Mouse (Mus musculus): ENCODE measurements around the gene Ssc5d.

Gene Ssc5d

DNA sequence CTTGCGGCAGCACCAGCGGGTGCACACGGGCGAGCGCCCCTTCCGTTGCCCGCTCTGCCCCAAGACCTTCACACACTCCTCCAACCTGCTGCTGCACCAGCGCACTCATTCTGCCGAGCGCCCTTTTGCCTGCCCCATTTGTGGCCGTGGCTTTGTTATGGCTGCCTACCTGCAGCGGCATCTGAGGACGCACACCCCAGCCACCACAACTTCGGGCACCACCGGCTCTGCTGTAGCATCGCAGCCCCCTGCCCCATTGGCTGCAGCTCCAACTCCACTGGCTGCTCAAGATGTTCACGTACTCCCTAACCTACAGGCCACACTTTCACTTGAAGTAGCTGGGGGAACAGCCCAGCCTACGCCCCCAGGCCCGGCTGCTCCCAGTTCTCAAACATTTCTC, 5.1 kb upstream of the Ssc5d start:
- no peak for DNase-seq

DNA sequence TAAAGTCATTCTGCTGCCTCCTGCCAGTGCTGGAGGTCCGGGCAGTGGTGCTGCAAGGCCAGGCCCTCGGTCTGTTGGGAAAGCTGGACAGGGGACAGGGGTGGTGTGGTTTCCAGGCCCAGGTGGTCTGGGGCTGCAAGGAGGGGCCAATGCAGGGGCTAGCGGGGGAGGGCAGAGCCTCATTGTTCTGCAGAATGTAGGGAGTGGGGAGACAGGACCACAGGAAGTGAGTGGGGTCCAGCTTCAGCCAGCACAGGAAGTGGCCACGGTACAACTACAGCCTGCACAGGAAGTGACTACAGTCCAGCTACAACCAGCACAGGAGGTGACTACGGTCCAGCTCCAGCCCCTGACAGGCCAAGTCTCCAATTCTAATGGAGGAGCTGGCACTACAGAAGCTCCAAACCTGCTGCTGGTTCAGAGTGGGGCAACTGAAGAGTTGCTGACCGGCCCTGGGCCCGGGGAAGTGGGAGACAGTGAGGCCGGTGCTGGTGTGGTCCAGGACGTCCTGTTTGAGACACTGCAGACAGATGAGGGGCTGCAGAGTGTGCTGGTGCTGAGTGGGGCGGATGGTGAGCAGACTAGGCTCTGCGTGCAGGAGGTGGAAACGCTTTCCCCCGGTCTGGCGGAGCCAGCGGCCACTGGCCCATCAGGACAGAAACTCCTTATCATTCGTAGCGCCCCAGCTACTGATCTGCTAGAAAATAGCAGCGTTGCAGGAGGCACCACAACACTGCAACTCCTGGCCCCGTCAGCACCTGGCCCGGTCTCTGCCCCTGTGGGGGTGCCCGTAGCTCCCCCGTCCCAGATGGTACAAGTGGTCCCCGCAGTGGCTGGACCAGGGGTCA, 4.4 kb upstream of the Ssc5d start:
- DNase-seq: no peak

DNA sequence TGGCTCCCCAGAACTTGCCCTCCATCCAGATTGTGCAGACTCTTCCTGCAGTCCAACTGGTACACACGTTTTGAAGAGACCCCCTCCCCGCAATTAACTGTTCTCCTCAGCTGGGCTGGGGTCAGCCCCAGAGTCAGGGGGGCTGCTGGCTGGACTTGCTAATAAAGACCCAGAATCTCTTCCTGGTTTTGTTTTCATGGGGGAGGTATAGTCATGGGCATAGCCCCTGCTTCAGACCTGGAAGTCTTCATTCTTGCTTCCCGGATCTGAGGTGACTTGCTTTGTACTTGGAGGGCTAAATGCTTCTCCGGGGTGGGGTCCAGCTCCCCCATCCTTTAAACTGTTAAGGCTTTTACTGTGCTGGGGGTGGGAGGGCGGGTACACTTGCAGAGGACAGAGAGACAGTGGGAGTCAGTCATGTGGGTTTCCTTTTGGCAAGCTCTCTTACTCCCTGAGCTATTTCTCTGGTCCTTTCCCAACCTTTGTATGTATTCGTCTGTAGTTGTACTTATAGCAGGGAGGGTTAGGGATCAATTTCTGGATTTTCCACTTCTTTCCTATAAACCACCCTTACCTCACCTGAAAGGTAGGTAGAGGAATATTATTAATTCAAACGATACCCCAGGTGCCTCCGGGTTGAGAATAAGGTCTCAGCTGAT, 3.6 kb upstream of the Ssc5d start, which contains the start of gene Nat14:
Nat14 (plus strand) TSS at position 205 of the 659 bp plus-strand sequence.
- no peak for DNase-seq

DNA sequence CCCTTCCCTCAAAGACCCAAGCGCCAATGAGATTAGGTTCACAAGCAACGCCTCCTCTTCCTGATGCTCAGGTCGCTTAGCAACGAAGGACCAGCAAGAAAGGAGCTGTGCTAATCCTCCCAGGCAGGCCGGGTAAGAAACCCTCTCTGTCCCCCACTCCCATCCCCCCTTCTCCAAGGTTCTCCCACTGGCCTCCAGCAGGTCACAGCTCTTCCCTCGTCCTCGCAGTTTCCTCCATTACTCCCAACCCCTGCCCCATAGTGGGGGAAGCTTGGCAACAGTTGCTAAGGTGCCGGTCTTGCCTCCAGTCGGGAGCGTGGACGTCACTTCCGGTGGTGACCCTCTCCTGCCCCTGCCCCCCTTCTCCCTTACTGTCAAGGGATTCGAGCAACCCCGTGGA, 3.1 kb upstream of the Ssc5d start:
- DNase-seq: peak; percentile 92

DNA sequence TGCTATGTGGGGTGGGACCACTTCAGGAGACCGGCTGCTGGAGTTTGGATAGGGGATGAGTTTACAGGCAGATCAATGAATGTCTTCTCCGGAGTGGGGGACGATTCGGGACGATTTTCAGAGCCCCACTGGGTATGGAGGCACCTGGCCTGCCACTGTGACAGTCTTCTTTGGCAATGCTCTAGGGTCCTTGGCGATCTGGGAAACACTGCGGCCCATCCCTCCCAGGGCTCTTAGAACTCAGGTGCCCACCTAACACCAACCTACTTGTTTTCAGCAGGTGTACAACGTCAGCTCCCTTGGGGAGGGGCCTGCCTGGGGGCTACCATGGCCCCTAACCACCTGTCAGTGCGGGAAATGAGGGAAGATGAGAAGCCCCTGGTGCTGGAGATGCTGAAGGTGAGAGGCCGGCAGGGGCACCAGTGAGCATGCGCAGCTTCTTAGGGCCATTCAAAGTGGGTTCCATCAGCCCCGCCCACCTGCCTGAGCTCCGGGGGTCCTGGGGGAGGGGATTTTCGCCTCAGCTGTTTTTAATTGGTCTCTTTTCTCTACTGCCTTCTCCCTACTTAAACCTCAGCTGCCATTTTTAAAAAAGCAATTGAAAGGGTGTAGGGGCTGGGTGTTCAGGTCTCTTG, 2.5 kb upstream of the Ssc5d start:
- peak; percentile 80 for DNase-seq

DNA sequence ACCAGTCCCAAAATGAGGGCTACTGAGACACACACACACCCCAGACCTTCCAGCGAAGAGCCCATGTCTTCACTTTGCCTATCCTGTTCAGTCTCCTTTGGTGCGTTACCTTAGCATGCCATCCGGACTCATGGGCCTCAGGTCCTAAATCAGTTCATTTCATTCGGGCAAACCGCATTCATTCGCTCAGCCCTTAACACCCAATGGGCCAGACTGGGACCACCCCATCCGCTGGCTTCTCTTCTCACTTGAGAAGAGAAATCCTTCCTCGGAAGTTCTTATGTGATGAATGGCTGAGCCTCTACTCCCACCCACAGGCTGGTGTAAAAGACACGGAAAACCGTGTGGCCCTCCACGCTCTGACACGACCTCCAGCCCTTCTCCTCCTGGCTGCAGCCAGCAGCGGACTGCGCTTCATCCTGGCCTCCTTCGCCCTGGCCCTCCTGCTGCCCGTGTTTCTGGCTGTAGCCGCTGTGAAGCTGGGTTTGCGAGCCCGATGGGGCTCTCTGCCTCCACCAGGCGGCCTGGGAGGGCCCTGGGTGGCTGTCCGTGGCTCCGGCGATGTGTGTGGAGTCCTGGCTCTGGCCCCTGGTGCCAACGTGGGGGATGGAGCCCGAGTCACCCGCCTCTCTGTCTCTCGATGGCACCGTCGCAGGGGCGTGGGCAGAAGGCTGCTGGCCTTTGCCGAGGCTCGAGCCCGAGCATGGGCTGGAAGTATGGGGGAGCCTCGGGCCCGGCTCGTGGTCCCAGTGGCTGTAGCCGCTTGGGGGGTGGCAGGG, 1.8 kb upstream of the Ssc5d start:
- DNase-seq: no peak

DNA sequence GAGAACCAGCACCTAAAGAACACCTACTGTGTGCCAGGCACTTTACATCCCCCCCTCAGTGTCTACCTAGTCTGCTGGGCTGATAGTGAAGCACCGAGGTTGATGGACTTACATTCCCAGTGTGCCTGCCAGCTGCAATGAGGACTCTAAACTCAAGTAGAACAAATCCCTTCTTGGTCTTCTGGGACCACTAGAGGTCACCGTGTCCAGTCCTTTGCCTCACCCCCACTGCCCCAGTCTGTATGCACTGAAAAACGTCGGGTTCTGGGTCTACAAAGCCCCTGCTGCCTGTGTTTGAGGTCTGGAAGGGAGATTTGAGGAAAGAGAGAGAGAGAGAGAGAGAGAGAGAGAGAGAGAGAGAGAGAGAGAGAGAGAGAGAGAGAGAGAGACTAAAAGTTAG, 1.1 kb upstream of the Ssc5d start:
- DNase-seq: no peak

DNA sequence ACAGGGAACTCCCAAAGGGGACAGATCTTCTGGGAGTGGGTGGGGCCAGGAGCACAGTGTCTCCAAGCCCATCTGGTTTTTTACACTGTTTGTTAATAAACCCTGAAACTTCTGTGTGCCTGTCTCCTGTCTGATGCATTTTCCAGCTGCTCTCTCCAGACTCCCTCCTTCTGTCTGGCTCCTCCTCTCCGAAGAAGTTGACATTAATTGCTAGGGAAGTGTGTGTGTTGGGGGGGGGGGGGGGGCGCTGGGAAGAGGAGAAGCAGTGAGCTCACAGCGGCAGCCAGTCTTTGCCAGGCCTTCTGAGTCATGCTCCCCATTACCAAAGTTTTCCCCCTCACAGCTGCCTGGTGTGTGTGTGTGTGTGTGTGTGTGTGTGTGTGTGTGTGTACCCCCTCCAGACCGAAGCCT, 689 bp upstream of the Ssc5d start:
- DNase-seq: peak; percentile 65

DNA sequence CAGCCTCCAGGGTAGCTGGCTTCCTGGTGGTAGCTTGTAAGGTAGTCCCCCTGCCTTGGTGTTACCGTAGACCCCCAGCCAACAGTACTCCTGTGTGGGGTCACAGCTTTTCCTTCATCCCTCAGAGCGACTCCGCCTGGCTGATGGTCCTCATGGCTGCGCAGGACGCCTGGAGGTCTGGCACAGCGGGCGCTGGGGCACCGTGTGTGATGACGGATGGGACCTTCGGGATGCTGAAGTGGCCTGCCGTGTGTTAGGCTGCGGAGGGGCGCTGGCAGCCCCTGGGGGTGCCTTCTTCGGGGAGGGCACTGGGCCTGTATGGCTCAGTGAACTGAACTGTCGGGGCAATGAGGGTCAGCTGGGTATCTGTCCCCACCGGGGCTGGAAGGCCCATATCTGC, 1.3 kb downstream of the Ssc5d start:
- no peak for DNase-seq

DNA sequence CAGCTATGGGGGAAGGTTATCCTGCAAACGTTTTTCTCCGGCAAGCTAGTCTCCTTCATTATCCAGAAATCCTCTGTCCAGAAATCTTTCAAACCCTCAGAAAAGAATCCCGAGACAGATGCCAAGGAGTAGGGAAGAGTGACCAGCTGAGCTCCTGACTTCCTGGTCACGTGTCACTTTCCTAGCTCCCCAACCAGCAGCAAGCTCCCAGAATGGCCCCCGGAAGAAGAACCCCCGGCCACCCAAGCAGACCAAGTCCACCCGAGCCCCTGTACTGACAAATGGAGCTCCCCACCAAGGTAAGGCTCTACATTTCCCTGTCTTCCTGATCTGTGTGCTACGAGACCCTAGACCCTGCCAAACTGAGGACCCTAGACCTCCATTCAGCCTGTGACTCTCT, 2.1 kb downstream of the Ssc5d start:
- DNase-seq: no peak

DNA sequence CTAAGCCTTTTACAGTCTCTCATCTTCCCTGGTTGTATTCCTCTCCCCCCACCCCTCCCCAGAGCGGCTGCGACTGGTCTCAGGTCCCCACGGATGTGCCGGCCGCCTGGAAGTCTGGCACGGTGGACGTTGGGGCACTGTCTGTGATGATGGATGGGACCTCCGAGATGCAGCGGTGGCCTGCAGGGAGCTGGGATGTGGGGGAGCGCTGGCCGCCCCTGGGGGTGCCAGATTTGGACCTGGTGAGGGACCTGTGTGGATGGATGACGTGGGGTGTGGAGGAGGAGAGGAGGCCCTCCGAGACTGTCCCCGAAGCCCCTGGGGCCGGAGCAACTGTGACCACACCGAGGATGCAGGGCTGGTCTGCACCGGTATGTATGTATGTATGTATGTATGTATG, 2.7 kb downstream of the Ssc5d start:
- no peak for DNase-seq

DNA sequence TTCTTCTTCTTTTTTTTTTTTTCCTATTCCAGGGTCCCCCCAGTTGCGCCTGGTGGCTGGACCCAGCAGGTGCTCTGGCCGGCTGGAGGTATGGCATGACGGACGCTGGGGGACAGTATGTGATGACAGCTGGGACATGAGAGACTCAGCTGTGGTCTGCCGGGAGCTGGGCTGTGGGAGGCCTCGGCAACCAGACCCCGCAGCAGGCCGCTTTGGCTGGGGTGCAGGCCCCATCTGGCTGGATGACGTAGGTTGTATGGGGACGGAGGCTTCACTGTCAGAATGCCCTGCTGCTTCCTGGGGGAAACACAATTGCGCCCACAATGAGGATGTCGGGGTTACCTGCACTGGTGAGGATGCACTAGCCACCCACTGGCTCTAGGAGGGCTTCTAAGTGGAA, 7.5 kb downstream of the Ssc5d start:
- no peak for DNase-seq

DNA sequence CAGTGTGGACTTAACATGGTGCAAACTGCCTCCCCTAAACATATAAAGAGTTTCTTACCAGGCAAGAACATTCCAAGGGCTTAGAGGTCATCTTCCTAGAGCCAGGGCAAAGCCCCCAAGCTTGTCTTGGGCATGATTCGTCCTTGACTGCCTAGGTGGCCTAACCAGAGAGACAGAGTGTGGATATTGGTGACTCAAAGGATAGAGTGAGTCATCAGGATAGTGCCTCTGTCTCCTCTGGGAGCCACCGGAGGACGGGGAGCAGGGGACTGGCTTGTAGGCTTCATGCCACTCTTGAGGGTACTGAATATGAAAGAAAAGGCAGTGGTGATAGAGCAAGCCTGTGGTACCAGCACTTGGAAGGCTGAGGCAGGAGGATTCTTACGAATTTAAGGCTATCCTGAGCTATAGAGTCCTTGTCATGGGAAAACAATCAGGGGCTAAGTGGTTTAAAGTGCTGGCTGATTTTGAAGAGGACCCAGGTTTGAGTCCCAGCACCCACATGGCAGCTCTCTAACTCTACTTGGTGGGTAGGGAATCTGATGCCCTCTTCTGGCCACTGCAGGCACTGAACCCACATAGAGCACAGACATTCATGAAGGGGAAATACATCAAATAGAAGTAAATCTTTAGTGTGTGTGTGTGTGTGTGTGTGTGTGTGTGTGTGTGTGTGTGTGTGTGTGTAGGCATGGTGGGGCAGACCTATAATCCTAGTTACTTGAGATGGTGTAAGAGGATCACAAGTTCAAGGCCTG, 8.8 kb downstream of the Ssc5d start:
- no peak for DNase-seq

DNA sequence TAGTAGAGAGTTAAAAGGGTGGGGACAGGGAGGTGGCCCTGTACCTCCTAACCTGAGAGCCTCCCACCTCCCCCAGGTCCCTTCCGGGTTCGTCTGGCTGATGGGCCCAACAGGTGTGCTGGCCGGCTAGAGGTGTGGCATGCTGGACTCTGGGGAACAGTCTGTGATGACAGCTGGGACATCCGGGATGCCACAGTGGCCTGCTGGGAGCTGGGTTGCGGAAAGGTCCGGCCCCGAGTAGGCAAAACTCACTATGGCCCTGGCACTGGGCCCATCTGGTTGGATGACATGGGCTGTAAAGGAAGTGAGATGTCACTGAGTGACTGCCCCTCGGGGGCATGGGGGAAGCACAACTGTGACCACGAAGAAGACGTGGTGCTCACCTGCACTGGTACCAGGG, 11.2 kb downstream of the Ssc5d start:
- no peak for DNase-seq

DNA sequence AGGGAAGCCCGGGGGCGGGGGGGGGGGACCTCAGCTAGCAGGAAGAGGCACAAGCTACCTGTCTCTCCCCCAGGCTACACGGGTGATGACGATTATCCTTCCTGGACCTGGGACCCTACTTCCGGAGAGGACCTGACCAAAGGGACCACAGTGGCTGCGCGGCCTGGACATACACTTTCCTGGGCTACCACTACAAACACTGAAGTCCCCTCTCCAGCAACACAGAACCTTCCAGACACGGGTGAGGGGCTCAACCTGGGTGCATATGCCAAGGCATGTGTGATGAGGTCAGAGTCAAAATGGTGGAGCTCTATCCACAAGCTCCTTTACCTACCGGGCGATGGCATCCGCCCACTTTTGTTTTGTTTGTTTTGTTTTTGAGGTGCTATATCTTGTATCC, 11.8 kb downstream of the Ssc5d start:
- no peak for DNase-seq

DNA sequence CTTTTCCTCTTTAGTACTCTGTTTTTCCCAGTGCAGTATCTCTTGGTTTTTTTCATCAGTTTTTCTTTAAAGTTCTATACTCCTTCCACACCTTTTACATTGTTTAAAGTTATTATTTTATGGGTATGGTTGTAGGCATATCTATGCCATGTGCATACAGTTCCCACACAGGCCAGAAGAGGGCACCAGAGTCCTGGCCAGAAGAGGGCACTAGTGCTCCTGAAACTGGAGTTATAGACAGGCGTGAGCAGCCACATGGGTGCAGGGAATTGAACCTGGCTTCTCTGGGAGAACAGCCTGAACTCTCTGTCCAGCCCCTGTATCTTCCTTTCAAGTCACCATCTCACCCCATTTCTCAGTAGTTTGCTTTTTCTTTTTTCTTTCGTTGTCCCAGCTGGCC, 12.9 kb downstream of the Ssc5d start:
- DNase-seq: peak; percentile 40

DNA sequence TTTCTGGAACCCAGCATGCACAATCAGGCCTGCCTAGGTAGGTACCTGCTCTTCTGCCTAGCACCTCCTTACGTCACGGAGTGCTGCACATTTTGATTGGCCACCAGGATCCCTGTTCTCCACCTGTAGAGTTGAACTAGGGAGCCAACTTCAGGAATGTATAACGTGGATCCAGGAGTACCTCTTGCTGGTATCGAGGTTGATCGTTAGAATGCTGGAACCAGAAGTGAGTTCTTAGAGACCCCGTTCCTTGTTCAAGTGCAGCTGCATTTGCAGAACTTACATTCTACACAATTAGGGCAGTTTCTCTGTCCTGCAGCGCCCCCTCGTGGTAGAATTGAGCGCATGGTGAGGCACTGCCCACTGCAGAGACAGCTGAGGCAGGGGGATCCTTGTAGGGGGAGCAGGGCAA, 14.5 kb downstream of the Ssc5d start:
- DNase-seq: no peak

DNA sequence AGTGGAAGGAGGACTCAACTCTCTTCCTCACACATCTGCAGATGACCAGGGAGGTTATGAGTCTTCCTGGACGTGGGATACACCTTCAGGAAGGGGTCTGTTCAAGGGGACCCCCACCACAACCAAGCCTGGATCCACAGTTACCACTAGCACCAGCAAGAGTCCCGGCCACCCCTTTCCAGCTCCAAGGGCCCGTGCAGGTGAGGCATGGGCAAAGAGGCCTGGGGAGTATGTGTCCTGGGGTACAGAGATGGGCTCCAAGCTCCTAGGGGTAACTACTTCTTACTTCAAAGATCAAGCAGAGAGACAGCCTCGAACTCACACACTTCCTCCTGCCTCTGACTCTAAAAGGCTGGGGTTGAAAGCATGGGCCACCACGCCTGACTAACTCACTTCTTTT, 17.1 kb downstream of the Ssc5d start:
- DNase-seq: no peak

DNA sequence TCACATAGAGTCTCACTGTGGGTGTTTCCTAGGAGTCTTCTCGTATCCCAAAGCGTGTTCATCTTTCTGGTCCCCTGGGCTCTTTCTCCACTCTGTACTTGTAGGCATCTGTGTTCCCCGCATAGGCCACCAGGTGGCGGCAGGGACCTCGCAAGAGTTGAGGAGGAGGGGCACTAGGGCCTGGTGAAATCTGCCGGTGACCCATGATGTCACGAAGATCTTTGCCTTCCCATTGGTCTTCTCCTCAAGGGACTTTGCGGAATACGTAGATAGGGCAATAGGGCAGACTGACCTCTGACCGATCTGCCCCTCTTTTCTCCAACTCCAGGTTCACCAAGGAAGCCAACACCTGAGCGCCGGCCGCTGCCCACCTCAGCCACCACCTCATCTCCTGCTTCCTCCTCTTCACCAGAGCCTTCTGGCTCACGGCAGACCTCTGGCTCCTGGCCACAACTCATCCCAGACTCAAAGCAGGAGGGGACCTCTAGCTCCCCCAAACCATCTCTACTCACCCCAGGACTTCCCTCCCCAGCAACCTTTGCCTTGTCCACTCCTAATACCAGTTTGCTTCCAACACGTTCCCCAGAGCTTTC, 17.7 kb downstream of the Ssc5d start:
- peak; percentile 95 for DNase-seq

DNA sequence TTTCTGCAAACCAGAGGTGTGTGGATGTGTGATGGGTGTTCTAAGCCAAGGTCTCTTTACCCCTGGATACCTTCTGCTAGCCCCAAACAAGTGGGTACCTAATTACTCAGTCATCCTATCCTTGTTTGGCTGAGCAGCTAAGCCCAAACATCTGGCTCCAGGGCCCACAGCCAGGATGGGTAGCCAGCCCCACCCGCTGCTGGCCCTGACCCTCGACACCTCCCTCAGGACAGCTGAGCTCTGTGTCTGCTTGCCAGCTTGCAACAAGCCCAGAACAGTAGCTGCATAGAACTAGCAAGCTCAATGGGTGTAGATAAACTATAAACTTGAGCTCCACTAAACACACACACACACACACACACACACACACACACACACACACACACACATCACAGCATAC, 22.3 kb downstream of the Ssc5d start:
- DNase-seq: peak; percentile 61

DNA sequence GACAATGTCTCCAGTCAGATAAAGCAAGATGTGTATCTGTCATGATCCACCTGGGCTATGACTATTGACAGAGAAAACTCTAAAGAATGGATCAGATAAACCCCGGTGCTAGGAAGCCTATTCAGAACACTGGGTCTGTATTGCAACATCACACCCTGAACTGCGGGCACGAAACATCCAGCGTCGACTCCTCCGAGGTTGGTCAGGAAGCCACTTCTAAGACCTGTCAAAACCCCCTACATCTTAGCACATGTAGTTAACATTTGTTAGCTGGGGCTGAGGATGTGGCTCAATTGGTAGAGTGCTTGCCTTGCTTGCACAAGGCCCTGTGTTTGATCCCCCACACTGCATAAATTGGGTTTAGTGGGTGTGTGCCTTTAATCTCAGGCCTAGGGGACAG, 22.8 kb downstream of the Ssc5d start:
- DNase-seq: no peak

All from layer of hippocampus, adult 9-11 months (tissue).